Mouse (Mus musculus) embryo, embryonic 11.5 days (tissue): ENCODE measurements at regions not wholly inside any gene's neighbourhood (a gene's known extent, or its start where the extent isn't known, plus 50 kb on each side); places are given as distances from the start of the nearest gene placed in this dataset.

Source experiments
- DNase-seq: peaks from one replicate; pipeline ENCODE4 v3.0.0-alpha.2; 2012; ENCODE audit warnings: low read depth, low spot score

DNA sequence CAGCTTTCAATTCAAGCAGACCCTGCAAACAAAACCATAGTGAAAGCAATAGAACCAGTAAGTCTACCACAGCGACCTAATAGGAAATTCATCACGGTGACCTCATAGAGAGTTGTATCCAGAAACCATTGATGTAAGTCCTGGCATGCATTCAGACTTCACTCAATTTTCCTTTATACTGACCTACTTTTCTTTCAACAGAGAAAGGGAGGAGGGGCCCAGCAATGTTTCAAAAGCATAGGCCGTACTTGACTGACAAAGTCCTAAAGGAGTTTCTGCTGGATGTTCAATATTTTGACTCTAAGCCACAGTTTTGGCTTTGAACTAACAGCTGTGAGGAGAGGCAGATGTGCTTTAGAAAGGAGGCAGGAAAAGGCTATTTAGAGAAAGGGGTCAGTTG, 88.4 kb downstream of the AI593442 start:
- no peak for DNase-seq

DNA sequence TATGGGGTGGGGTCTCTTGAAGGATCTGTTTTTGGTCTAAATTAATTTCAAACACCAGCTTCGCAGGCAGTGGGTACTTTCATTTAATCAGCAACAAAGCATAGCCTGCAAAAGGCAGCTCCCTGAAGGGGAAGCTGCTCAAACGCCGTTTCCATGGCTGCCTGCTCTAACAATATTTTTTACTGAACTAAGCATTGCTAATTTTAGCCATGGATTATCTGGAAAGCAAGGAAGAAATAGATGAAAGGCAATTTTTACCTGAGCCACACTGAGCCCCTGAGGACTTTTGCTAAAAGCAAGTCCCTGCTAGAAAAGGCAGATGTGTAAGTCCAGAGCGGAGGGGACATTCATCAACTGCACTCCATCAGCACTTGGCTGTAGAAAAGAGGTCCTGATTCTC, 105.5 kb downstream of the AI593442 start:
- DNase-seq = no peak

DNA sequence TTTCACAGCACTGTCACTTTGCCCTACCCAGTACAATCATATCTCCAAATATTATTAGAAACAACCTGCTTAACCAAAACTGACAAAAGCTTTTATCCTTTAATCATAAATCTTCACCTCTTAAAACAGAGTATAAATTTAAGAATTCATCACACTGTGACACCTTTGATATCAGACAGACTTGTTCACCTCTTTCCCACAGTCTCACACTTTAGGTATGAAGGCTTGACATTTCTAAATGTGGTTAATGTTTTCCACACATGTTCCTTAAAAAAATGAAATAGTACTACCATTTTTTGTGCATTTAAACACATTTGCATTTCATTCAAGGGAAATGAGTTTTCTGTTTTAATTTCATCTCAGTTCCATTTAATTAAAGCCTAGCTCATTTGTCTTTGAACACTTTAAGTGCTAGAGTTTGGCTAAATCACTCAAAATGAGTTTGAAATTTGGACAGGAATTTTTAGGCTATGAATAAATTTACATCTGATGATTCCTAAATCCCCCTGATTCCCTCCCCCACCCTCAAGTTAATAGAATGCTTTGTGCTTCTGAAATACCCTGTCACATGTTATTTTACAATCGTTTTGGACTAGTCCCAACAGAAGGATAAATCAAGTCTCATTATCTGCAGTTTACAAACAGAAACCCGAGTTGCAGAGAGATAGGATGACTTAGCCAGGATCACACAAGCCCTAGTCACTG, 127.9 kb downstream of the AI593442 start:
- DNase-seq = no peak

DNA sequence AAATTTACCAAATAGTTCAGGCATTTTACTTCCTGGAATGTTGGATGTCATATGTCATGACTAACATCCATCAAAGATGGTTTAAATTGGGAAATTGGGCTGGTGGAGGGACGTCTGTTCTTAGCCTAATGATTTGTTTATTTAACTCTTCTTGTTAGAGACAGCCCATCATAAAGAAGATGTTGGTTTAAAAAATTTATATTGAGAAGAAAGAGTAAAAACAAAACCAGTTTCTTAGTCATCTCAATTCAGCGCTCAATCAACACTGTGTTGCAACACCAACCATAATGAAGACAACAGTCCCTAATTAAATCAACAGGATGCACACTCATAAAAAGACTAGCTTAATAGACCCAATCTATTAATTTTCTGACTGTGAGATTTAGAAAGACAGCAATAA, 133.5 kb downstream of the AI593442 start:
- DNase-seq = no peak

DNA sequence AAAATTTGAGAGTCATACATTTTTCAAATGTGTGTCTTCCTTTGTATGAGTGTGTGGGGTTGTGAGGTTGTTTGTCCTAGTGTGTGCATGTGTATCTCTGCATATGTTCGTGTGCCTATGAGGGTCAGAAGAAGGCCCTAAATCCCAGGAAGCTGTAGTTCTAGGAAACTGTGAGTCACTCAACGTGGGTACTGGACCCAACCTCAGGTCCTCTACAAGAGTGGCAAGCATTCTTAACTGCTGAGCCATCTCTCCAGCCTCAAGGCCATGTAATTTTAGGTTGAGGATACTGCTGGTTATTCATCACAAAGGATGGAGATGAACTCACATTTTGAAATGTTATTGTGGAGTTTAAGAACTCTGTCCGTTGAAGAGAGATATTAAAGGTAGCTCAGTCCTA, 140.5 kb downstream of the AI593442 start:
- DNase-seq = no peak

DNA sequence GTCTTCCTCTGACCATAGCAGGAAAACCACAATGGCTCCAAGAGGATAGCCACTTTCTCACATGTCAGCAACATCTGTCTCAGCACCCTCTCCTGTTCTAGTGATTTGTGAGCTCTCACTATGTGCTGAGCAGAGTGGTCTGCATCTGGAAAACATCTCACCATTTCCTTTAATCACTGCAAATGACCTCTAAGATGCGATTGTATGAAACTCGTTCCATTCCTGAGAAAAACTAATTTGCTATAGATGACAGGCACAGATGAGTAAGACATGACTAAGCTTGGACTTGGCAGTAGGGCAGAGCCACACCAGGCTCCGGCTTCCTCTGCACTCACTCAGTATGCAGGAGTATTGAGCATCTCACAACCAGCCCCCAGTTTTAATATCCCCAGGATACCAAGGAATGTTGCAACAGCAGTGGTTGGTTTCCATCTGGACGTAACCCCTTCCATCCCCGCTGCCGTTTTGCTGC, 150.1 kb downstream of the AI593442 start:
- DNase-seq = no peak

DNA sequence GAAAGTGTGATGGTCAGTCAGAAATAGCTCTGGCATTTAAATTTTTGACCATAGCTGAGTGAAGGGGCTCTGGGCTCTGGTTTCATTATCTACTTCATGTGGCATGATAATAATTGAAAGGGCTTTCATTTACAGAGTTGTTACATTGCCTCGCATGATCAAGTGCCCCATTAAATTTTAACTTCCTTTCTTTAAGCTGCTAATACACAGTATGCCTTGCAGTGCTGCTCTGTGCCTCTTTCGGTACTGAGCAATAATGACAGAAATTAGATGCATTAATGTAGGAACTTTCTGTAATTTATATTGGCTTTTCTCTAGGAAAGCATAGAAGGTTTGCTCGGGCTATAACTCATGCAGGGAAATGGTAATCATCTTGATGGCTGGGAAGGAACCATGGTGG, 179.1 kb downstream of the AI593442 start:
- DNase-seq = no peak

DNA sequence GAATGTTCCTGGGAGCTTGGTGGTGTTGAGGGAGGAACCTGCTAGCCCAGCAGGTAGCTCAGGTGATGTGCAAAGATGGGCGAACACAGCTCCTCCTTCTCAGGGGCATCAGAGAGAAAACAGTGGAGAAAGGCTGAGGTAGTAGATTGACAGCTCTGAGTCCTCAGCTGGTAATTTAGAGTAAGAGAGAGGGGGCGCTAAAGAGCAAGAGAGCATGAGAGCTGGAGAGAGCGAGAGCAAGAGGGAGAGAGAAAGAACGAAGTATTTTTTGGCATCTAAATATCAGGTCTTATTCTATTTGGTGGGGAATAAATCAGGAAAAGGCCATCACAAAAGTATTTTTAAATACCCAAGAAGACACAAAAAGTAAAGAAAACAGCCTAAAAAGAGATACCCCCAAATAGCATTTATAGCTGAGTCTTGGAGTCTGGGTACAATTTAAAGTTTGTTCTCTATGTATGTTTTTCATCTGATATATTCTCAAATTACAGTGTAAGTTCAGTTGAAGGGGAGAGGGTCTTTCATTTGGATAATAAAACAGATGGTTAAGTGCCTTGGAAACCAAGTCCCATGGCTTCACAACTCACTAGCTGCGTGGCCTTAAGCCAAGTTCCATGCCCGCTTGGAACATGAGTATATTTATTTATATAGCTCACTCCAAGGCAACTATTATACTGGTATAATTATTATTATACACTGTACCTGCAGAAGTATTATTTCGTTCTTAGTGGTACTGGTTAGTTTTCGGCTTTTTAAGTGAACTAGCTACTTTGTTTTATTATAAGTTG, 183.9 kb downstream of the AI593442 start:
- DNase-seq = no peak

DNA sequence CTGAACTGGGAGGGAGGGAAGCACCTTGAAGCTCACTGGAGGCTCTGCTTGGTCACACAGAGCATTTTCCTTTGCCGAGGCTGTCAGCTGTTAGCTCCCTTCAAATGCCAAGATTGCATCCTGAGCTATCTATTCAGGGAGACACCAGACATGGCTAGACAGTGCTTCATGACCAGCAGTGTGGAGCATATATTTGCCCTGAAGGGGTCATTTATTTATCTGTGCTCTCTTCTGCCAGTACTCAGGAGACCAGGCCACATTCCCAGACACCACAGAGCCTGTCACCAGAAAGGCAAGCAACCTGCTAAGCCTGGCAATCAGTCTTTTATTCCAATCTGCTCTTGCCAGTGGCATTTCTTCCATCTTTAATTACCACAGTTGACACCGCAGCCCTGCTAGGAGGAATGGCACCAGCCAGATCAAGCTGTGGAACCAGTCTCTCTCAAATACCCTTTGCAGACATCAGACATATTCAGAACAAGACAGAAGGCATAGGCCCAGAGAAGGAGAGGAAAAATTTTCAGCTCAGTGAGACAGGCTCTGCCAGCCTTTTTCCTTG, 186.6 kb downstream of the AI593442 start:
- no peak for DNase-seq

DNA sequence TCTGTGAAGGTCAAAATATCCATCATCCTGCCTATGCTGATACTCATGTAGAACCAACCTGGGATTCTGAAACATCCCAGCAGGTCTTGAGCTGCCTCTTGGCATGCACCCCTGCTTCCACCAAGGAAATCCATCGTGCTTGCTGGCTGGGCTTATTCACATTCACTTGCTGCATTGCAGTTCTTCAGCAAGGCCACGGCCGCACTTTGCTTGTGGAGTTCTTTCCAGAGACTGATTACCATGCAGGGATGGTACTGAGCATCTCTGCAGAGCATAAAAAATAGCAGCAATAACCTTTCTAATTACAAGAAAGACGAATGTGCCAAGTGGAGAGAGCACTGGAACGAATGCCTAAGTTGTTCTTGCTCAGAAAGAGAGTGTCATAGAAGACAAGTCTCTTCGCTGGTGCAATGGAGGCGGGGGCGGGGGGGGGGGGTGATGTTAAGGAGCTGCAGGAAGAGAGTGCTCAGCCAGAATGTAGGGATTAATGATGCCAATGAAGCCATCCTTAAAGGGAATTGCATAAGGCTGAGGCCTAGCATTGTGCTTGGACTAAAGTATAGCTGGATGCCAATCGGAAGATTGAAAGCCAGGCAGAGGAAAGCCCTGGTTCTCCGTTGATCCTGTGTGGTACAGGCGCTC, 205.9 kb downstream of the AI593442 start:
- no peak for DNase-seq

DNA sequence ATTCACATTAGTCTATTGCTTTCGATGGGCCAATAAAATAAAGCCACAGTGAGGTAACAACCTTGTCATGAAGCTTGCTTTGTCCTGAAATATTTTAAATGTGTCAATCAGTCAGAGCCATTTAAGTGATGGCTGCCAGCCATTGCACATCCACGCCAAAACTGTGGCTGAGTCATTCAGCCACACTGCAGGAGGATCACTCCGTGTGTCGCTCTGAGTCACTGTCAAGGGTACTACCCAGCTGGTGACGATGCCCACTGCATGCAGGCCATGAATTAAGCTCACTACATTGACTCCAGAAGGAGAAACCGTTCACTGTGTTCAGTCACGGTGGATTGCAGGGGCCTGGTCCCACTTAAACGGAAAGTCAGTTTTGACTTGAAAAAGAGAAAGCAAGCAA, 206.7 kb downstream of the AI593442 start:
- DNase-seq = no peak

DNA sequence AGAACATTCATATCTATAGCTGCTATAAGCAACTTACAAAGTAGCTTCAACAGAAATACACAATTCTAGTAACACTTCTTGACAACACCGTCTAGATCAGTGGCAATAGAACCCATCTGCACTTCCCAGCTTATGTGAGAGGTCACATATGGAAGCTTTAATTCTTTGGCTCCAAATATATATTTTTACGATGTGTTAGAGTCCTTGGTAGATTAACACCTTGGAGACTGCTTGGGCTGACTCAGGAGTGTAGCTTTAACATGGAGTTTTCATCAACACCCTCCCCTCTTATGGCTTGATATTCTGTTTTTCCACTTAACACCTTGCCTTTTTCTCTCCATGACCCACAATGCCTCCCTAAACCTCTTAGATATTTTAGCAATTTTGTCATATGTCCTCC, 221.1 kb downstream of the AI593442 start:
- DNase-seq = no peak

DNA sequence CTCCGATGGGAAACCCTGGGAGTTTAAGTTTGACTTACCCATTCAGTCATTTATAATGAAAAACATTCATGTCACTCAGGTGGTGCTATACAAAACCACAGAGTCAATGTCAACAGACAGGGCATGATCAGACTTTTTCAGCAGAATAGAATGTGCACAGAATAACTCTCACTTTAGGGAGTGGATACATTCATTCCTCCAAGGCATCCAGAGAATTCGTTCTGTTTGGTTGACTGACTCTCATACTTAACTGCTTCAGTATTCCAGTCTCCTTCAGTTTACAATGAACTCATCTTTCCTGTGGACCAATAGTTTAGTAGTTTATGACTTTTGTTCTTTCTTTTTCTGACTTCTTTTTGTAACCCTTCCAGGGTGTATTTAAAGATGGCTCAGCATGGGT, 225.1 kb downstream of the AI593442 start:
- DNase-seq = no peak

DNA sequence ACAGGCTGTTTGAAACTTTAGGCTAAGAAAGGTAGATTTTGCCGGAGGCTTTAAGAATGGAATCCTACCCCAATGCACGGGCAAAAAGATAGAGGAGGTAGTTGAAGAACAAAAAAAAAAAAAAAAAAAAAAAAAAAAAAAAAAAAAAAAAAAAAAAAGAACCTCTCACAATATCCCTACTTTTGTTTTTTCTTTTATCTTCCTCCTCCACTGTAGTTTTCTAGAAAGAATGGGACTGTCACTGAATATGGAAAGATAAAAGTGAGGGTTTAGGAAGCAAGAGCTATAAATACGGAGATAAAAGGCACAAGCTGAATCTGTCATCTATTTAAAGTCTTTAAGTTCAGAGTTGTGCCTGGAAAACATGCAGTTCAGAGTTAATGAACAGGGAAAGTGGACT, 227.8 kb downstream of the AI593442 start:
- DNase-seq = no peak

DNA sequence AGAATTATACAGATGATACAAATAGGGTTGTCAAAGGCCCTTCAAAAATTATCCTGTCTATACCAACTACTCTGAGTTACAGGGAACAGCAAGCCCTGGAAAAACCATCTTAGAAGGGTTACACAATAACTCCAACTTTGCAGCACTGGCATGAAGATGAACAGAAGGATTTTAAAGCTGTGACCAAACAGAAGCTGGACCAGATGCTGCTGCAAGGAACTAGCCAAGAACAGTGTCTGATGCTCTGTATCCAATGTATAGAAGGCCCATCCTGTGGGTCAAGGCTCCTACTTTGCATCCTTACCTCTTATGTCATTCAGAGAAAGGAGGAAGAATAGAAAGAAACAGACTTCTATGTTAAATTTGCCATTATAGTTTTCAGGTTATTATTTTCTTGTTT, 231.3 kb downstream of the AI593442 start:
- DNase-seq = no peak

DNA sequence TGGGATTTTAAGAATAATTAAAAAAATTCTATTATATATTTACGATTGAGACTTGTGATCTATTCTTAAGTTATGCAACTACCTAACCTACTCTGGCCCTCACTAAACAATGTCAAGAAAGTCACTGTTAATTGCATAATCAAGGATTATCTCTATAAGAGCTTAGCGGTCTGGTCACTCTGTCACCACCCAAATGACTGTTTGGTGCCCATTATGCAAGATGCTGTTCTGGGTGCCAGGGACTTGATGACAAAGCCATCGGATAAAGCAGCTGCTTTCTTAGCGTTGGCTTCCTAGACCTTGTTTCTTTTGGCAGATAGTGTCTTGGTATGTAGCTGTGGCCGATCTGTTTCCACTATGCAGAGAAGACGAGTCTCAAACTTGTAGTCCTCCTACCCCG, 236.4 kb downstream of the AI593442 start:
- DNase-seq = no peak

DNA sequence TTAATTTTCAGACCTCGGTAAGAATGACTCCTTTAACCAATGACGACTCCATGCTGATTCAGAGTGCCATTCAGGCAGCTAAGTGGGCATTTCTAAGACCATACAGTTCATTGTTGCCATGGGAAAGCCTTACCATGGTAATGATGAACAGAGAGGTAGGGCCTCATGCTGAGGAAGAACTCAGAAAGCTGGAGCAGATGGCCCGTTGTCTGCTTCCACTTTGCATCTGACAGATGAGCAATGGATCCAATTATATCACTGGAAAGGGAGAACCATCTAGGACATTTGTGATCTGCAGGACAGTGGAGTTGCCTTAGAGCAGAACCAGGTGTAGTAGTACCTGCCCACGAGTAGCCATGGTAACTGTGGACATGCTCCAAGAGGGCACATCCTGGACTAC, 245.4 kb downstream of the AI593442 start:
- DNase-seq = no peak

DNA sequence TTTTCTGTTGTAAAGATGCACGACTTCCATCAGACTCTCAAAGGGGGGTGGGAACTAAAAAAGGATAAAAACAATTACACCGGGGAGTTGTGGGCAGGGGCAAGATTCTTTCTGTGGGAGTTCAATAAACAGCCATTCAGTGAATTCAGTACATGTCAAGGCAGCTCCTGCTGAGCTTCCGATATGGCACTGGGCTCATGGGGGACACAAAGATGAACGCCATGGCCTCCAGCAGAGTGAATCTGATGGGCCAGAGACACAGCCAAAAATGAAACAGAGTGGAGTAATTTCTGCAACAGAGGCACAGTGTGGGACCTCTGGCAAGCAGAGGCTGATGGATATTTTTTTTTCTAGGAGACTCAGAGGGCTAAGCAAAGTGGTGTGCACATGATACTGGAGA, 254.2 kb downstream of the AI593442 start:
- no peak for DNase-seq

DNA sequence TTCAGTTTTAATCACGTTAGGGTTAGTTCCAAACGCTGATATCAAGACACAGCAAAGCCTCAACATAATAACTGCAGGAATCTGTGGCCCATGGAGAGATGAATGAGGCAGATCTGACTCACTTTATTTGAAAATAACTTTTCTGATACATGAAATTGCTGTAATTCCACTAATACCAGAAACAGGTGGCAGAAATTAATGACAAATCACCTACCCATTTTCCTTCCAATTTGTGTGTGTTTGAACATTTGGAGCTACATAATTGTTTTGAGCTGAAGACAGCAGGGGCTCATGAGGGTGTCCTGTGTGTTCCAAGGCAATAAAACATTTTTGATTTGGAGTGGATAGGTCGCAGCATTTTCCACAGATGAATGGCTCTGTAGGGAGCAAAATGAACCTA, 254.2 kb upstream of the Zc3h12c start:
- DNase-seq = no peak

DNA sequence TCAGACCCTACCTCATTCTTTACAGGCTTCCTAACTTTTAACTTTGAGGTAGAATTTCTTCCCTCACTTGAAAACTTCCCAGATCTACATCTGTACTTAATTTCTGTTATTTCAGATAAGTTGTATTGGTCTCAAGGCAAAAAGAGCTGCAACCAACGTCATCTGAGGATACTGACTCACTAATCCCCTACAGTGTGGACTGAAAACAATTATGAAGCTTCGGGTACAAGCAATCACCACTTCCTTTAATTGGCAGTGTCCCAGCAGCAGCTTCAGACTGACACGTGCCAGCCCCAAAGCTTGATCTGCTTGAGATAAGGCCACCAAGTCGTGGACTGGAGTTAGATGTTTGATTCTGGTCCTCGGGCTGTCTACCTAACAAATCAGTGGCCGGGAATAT, 247.3 kb upstream of the Zc3h12c start:
- no peak for DNase-seq

DNA sequence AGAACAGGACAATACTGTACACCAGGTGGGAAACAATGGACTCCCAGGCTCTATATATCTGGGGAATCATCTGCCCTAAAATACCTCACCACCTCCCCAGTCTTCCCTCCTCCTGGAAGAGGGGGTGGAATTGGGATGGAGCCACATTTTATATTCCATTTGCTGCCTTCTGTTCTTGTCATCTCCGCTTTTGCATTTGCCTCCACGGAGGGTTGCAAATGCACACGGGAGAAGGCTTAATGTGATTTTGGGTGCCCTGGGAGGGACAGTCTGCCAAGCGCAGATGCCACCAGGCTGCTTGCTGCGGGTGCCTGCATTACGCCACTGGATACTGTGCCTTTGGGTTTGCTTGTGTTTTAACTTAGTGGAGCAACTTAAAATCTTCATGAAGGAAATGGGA, 239.5 kb upstream of the Zc3h12c start:
- DNase-seq = no peak

DNA sequence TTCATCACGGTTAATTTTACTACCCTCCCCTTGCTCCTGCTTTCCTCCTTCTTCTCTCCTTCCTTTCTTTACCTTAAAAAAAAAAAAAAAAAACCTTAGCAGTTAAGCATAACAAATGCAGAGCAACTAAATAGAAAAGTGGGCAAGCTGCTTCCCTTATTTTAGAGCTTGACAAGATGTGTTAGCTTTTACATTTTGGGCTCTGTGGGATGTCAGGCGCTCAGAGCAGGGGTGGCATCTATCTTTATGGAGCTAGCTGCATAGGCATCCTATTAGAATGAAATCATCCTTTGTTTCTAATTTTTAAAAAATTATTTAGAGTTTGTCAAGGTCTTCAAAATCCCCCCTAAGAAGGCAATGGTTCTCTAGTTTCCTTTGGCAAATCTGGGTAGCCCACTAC, 234.1 kb upstream of the Zc3h12c start:
- DNase-seq = no peak

DNA sequence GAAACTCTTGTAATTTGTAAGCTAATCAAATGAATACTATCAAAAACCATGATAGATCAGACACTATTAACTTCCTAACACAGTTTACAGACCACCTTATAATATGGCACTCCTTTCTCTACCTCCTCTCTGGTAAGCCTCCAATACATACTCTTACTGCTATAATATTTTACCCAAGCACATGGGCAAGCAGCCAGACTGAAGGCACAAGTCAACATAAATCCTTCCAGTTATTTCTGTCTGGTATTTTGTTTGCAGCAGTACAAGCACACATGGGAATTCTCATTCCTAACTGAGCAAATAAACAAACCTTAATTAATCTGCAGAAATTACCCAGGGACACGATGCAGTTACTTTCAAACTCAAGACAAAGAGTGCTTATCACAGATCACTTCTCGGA, 210.7 kb upstream of the Zc3h12c start:
- DNase-seq = no peak
